Mouse (Mus musculus) liver, embryonic 11.5 days (tissue): ENCODE results near the gene Gabra3. TPM values are rescaled to one million over a fixed set of nuclear protein-coding genes. Genes with fewer than 3 reads are reported as not detected.

ENCODE experiments used
- microRNA counts: library from miRNA; unstranded; fragments of <30 nt; microRNA quantifications from one replicate; lab custom pipeline; 2015
- microRNA-seq: library from miRNA; unstranded; fragments of <30 nt; microRNA quantifications from one replicate; pipeline ENCODE4, GENCODE M21; 2017; ENCODE audit warnings: borderline number of aligned reads
- polyA plus RNA-seq: library from polyadenylated mRNA; unstranded; fragments of >200 nt; fragmentation: Nextera tagmentation; extraction: Ambion mirVana; gene quantifications from 2 replicates; pipeline ENCODE4 v1.2.1, GENCODE M21; 2014

Gene Gabra3
- polyA plus RNA-seq, 1 experiment from 2014 or later, result 0.26 TPM

MicroRNAs within 50 kb of the gene (microRNA counts, 519-probe panel; counts per million panel counts)
- microRNA mmu-miR-105 (lab: Ali Mortazavi, UCI) (not detected), microRNA mmu-miR-767 (lab: Ali Mortazavi, UCI) (not detected)

Small RNAs within 50 kb of the gene (microRNA-seq; reads per million reads assigned to microRNA genes)
- not detected for gene Mir105
- gene Mir767, result not detected

Other genes starting within 250 kb of the Gabra3 start
- gene Gabrq, start 168.3 kb upstream of the Gabra3 start, polyA plus RNA-seq, result 0.03 TPM in 1 of 2 replicates, not detected in the other